Mouse (Mus musculus): ENCODE results near the gene Ptgs2. TPM values are rescaled to one million over a fixed set of nuclear protein-coding genes. Genes with fewer than 3 reads are reported as not detected.

The Ptgs2 gene
- total and polyA plus RNA-seq, 3 experiments: 0.57 to 0.66 (median 0.57) TPM

DNA sequence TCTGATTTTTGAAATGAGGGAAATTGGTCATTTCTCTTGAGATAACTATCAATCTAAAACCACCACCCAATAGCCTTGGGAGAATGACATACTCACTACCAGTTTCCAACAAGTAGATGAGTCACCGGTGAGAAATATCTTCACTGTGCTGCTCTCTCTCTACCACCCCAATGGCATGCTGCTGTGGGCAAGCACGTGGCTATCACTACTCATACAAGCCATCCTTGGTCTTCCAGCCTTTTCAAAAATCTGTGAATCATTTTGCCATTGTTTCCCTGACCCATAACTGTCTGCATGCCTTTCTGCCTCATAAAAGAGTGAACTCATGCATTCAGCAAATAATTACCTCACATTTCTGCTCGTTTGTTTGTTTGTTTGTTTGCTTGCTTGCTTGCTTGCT, 51.6 kb downstream of the Ptgs2 start:
- no peak overlapping the region for H3K4me3 ChIP-seq
- no peak for DNase-seq
- no peaks in the 10 kb centered on the region for H3K36me3 ChIP-seq (ENCODE audit: control insufficient read depth, insufficient read depth, low read length)
- TF ChIP-seq CTCF (IDR thresholded peaks at IDR 0.05) (no peak), EP300 (IDR thresholded peaks at IDR 0.05; ENCODE audit: insufficient read depth, low read depth, low read length) (no peak), POLR2A (IDR thresholded peaks at IDR 0.05; ENCODE audit: insufficient read depth, low read depth, low read length) (no peak)
- WGBS: 59% methylated on average over 3 of the region's 3 CpGs
- H3K4me1 ChIP-seq (ENCODE audit: control insufficient read depth, insufficient read depth, low read length): no peaks in the 10 kb centered on the region
- no peaks in the 10 kb centered on the region for H3K27me3 ChIP-seq (ENCODE audit: control insufficient read depth, insufficient read depth, low read length)
- intact Hi-C loops (cut with DNase I): no loop called here
- H3K9ac ChIP-seq (ENCODE audit: low read depth, low read length): no peak overlapping the region
- no peaks in the 10 kb centered on the region for H3K79me2 ChIP-seq (replicated peaks; ENCODE audit: control insufficient read depth, insufficient read depth, low read length)
- H3K27ac ChIP-seq: no peak overlapping the region

Small RNA genes within 50 kb of the gene (microRNA-seq; reads per million reads assigned to microRNA genes)
- 0 reads per million in 2 experiments for gene Gm44329

Other genes with a start within 250 kb of the Ptgs2 start
- gene Pla2g4a, start 138.7 kb upstream of the Ptgs2 start, total RNA-seq (2021): 1 to 10 TPM; 2.3 to 3.2 TPM
- gene Pla2g4a, start 138.7 kb upstream of the Ptgs2 start, polyA plus RNA-seq (2012; rRNA removed): 1.1 and 2.7 TPM in 2 replicates
- gene Pdc, start 219.4 kb downstream of the Ptgs2 start, total RNA-seq (2021): not detected
- not detected in 2 replicates for gene Pdc, start 219.4 kb downstream of the Ptgs2 start, polyA plus RNA-seq (2012; rRNA removed)

Data from heart, adult 2 months (tissue).